Mouse (Mus musculus): ENCODE data around the gene Otub1. TPM values are rescaled to one million over a fixed set of nuclear protein-coding genes. Genes with fewer than 3 reads are reported as not detected.

Gene Otub1
- total RNA-seq (2023), result 10 to 100 TPM; 77.9 to 92.2 TPM

DNA sequence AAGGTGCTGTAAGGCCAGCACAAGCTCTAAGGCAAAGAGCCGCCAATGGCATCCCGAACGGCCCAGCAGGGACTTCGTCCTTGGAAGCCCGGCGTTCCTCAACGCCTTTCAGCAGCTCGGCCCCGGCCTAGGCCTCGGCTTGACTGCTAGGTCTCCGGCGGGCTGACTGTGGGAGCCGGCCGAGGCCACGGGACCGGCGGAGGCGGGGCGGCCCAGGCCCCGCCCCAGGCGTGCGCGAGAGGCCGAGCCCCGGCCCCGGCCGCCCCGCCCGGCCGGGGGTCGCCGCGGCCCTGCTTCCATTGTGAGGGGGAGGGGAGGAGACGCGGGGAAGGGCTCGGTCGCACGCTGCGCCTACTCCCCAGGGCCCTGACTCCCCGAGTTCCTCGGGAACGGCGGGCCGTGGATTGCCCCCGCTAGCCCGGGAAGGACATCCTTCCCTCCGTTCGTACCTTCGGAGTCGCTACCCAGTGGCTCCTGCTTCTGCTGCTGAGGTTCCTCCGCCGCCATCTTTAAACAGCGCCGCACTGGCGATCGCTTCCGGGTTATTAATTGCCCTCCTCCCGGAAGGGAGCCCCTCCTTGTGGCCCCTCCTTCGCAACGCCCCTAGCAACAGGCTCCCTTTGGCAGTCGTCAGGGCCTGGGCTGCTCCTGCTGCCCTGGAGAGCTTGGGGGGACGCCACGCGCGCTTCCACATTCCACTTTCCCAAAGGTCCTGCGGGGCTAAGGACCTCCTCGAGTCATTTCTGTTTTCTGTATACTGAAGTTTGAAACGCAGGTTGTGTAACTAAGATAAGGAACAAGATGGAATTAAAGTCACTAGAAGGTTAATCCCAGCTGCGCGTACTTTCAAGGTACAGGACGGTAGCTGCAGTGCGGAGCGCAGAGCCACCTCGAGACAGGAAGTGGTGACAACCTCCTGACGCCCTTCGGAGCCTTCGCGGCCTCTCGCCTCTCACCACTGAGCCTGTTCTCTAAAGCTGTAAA, at the start of gene Otub1:
Gene Otub1, minus strand, starts transcription at position 564 of the 984 bp plus-strand sequence.

DNA sequence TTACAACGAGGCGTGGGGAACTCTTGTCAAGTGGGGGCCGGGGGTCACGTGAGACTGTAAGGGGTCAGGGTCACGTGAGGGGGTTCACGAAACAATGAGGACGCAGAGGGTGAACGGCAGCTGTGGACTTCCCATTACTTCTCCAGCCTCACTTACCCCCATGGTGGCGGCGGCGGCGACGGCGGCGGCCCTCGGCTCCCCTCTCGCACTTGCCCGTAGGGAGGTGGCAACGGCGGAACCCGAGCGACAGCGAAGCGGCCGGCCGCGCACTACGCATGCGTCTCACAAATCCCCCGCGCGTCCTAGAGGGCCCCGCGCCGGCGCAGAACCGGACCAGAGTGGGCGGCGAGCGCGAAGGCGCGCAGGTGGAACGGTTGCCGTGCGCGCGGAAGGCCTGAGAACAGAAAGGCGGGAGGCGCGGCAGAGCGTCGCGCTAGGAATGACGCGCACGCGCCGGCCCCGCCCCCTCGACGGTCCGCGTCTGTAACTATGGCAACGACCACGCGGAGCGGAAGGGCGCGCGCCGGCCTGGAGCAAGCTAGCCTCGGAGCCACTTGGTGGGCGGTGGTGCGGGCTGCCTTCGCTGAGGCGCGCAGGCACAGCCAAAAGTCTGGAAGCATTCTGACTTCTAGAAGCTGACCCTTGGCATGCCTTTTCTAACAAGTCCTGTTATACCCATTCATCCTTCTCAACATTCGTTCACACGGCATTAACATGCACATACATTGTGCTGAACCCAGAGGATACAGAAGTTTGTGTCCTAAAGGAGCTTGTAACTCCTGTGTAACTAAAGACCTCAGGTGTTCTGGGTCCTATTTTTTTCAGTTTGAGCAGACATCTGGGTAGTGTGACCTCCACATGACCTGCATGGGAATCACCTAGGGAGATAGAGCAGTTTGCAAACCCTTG, 34.9 kb upstream of the Otub1 start, which contains the start of gene Naa40:
Gene Naa40, minus strand, starts transcription at position 402 of the 909 bp plus-strand sequence.

GRCm38 (mm10) chr19:7217162-7217925, 11.2 kb upstream of the Otub1 start, which contains the start of gene Cox8a:
Cox8a (minus strand) TSS chr19:7217616.

Other genes with a start within 250 kb of the Otub1 start
- 10 to 100 TPM; 54.6 to 62.8 TPM for gene Ppp1r14b, start 231.3 kb downstream of the Otub1 start, total RNA-seq (2023)
- gene Plcb3, start 229.8 kb downstream of the Otub1 start, total RNA-seq (2023), result 10 to 100 TPM; 33.4 to 35.2 TPM
- 10 to 100 TPM; 46.1 to 59.4 TPM for gene Fkbp2, start 225.8 kb downstream of the Otub1 start, total RNA-seq (2023)
- gene Vegfb, start 218.7 kb downstream of the Otub1 start, total RNA-seq (2023), result 10 to 100 TPM in 1 of 2 experiments, 1 to 10 TPM in 1; 9.7 to 12.2 TPM
- gene Dnajc4, start 213.7 kb downstream of the Otub1 start, total RNA-seq (2023), result 10 to 100 TPM; 22.5 to 25.3 TPM
- 10 to 100 TPM; 11.1 to 16.9 TPM for gene Nudt22, start 210.2 kb downstream of the Otub1 start, total RNA-seq (2023)
- gene Trpt1, start 210.2 kb downstream of the Otub1 start, total RNA-seq (2023), result 1 to 10 TPM; 1.4 to 1.9 TPM
- gene Fermt3, start 186.8 kb downstream of the Otub1 start, total RNA-seq (2023), result 100 to 1,000 TPM; 282 to 286 TPM
- 10 to 100 TPM; 61.2 to 64.6 TPM for gene Stip1, start 166.3 kb downstream of the Otub1 start, total RNA-seq (2023)
- 1 to 10 TPM; 6.4 to 8.0 TPM for gene Macrod1, start 149.5 kb downstream of the Otub1 start, total RNA-seq (2023)
- gene Flrt1, start 100.6 kb downstream of the Otub1 start, total RNA-seq (2023), result not detected
- gene Cox8a, start 11.3 kb upstream of the Otub1 start, total RNA-seq (2023), result 100 to 1,000 TPM; 337 to 344 TPM
- 10 to 100 TPM; 28.4 to 30.2 TPM for gene Naa40, start 34.9 kb upstream of the Otub1 start, total RNA-seq (2023)
- not detected for gene Rcor2, start 61.0 kb upstream of the Otub1 start, total RNA-seq (2023)
- gene Mark2, start 135.5 kb upstream of the Otub1 start, total RNA-seq (2023), result 100 to 1,000 TPM; 140 to 159 TPM
- gene Spindoc, start 176.7 kb upstream of the Otub1 start, total RNA-seq (2023), result 10 to 100 TPM; 15.7 to 21.1 TPM
- 1 to 10 TPM; 3.2 to 3.4 TPM for gene 2700081O15Rik, start 211.3 kb upstream of the Otub1 start, total RNA-seq (2023)

Data from monocyte, adult 59 days (primary cell).